Mouse (Mus musculus) hindbrain, postnatal 0 days (tissue): ENCODE measurements around the gene Gatad2a. TPM values are rescaled to one million over a fixed set of nuclear protein-coding genes. Genes with fewer than 3 reads are reported as not detected.
A peak's percentile ranks its signal among the peaks of the same experiment; 100 is the strongest.

Experiments used
- ATAC-seq: fragments of 200-750 bp; cut with Nextera tagmentation; 2 replicates; pipeline ENCODE4 v1.8.0; 2017; ENCODE audit warnings: mild to moderate bottlenecking, moderate TSS enrichment, moderate library complexity
- DNase-seq: peaks from one replicate; pipeline ENCODE4 v3.0.0-alpha.2; 2015; ENCODE audit warnings: low spot score
- H3K27ac ChIP-seq: fragments of 300-500 bp; sonication (generic); 2 replicates; pipeline ENCODE4 v1.5.1; 2014; ENCODE audit warnings: mild to moderate bottlenecking
- H3K27me3 ChIP-seq: fragments of 300-500 bp; sonication (generic); 2 replicates; pipeline ENCODE4 v1.6.1; 2014; ENCODE audit warnings: low read length, mixed read lengths; ENCODE audit not compliant: insufficient read depth
- H3K36me3 ChIP-seq: fragments of 300-500 bp; sonication (generic); 2 replicates; pipeline ENCODE4 v1.6.1; 2014; ENCODE audit warnings: low read length, mixed read lengths; ENCODE audit not compliant: insufficient read depth
- H3K4me1 ChIP-seq: fragments of 300-500 bp; sonication (generic); 2 replicates; pipeline ENCODE4 v1.6.1; 2014; ENCODE audit warnings: antibody characterized with exemption, low read length, mixed read lengths; ENCODE audit not compliant: insufficient read depth
- H3K4me2 ChIP-seq: fragments of 300-500 bp; sonication (generic); 2 replicates; pipeline ENCODE4 v1.6.1; 2014; ENCODE audit warnings: low read depth, mild to moderate bottlenecking, low read length, moderate library complexity, mixed read lengths
- H3K4me3 ChIP-seq: fragments of 300-500 bp; sonication (generic); 2 replicates; pipeline ENCODE4 v1.5.1; 2014; ENCODE audit warnings: low read length
- H3K9ac ChIP-seq: fragments of 300-500 bp; sonication (generic); replicated peaks from 2 replicates; pipeline ENCODE4 v1.6.1; 2014; ENCODE audit warnings: mild to moderate bottlenecking, low read length, moderate library complexity, mixed read lengths
- H3K9me3 ChIP-seq: fragments of 300-500 bp; sonication (generic); 2 replicates; pipeline ENCODE4 v1.6.1; 2016; ENCODE audit warnings: low read length, mixed read lengths
- CTCF ChIP-seq: IDR thresholded peaks from 2 replicates; pipeline ENCODE4 v1.5.1; 2016; ENCODE audit warnings: antibody characterized with exemption, control low read depth, low read depth
- WGBS: fragments of 180-500 bp; shearing (Covaris S2); extraction: QIAGEN DNeasy Blood & Tissue Kit; methylation state at CpG from one replicate; pipeline ENCODE4 v1.1.7; 2014; 5-methylcytosine and 5-hydroxymethylcytosine counted together
- polyA plus RNA-seq: library from polyadenylated mRNA; unstranded; fragments of >200 nt; fragmentation: Nextera tagmentation; extraction: Ambion mirVana; gene quantifications from 2 replicates; pipeline ENCODE4 v1.2.1, GENCODE M21; 2015
- total RNA-seq: library from RNA; depleted of rRNA; stranded (reverse); fragments of >200 nt; gene quantifications from 2 replicates; pipeline ENCODE4 v1.2.3, GENCODE M21; 2014; rRNA removed

Gatad2a gene
- total RNA-seq = 38.4 and 41.9 TPM in 2 replicates
- 23.4 and 23.6 TPM in 2 replicates for polyA plus RNA-seq

GRCm38 (mm10) chr8:69995776-69996588 lies at the start of gene Gatad2a:
Gene Gatad2a, minus strand, starts transcription at chr8:69996384.
- 0 out of 2 replicates have a peak, but pooled peaks cover 4% of the 10 kb centered on the region for H3K4me1 ChIP-seq
- DNase-seq = peak; percentile 99
- H3K4me3 ChIP-seq = peak within 1 kb of the TSS; percentile 91
- H3K9me3 ChIP-seq = no peaks in the 10 kb centered on the region
- H3K9ac ChIP-seq = peak within 1 kb of the TSS; percentile 80
- peak within 1 kb of the TSS; percentile 95 for H3K4me2 ChIP-seq
- peak; percentile 100 for ATAC-seq
- H3K27ac ChIP-seq = peak within 1 kb of the TSS; percentile 86
- H3K36me3 ChIP-seq = no peaks in the 10 kb centered on the region
- WGBS = under 1% methylated on average over 73 of the region's 87 CpGs
- no peaks in the 10 kb centered on the region for H3K27me3 ChIP-seq
- TF ChIP-seq CTCF = peak; percentile 47

- Histone ChIP-seq H3K27me3 (no peaks in the 10 kb centered on the region), H3K9me3 (no peaks in the 10 kb centered on the region), H3K4me3 (peak overlapping the region; percentile 59), H3K4me2 (peak overlapping the region; percentile 74), H3K9ac (0 out of 2 replicates have a peak overlapping the region, but pooled peaks have one; percentile 91), H3K27ac (no peak overlapping the region), H3K4me1 (peaks cover 26% of the 10 kb centered on the region), H3K36me3 (peaks cover 5% of the 10 kb centered on the region; the same call in 1 of the 2 replicates)
- DNase-seq = no peak
- 86% methylated on average over 5 of the region's 5 CpGs for WGBS
- TF ChIP-seq CTCF = no peak
- no peak for ATAC-seq
Measured at GRCm38 (mm10) chr8:70043996-70044395, 47.8 kb upstream of the Gatad2a start.

- peak; percentile 98 for DNase-seq
- under 1% methylated on average over 65 of the region's 65 CpGs for WGBS
- peak within 1 kb of the TSS; percentile 59 for H3K4me3 ChIP-seq
- peak; percentile 98 for ATAC-seq
- no peaks in the 10 kb centered on the region for H3K36me3 ChIP-seq
- H3K9ac ChIP-seq = peak within 1 kb of the TSS; percentile 91
- peak within 1 kb of the TSS; percentile 85 for H3K27ac ChIP-seq
- peak within 1 kb of the TSS; percentile 74 for H3K4me2 ChIP-seq
- H3K4me1 ChIP-seq = peaks cover 26% of the 10 kb centered on the region
- no peak for TF ChIP-seq CTCF
- H3K27me3 ChIP-seq = no peaks in the 10 kb centered on the region
- H3K9me3 ChIP-seq = no peaks in the 10 kb centered on the region
Measured at GRCm38 (mm10) chr8:70042583-70043455, 46.6 kb upstream of the Gatad2a start, which contains the start of the genes Mau2 and Sugp1. Gene Mau2, minus strand, starts transcription at chr8:70042734. Gene Sugp1, plus strand, starts transcription at chr8:70042813.

GRCm38 (mm10) chr8:70041885-70042546 lies 45.8 kb upstream of the Gatad2a start:
- H3K27me3 ChIP-seq = no peaks in the 10 kb centered on the region
- ATAC-seq = peak; percentile 28
- peak; percentile 1 for DNase-seq
- no peaks in the 10 kb centered on the region for H3K9me3 ChIP-seq
- peak overlapping the region; percentile 74 for H3K4me2 ChIP-seq
- H3K9ac ChIP-seq = peak overlapping the region; percentile 91
- peaks cover 26% of the 10 kb centered on the region for H3K4me1 ChIP-seq
- under 1% methylated on average over 47 of the region's 47 CpGs for WGBS
- H3K4me3 ChIP-seq = peak overlapping the region; percentile 59
- TF ChIP-seq CTCF = no peak
- H3K36me3 ChIP-seq = no peaks in the 10 kb centered on the region; the same call in 1 of the 2 replicates
- H3K27ac ChIP-seq = peak overlapping the region; percentile 85

- Histone ChIP-seq H3K27me3 (no peaks in the 10 kb centered on the region), H3K4me1 (peaks cover 19% of the 10 kb centered on the region), H3K36me3 (no peaks in the 10 kb centered on the region; the same call in 1 of the 2 replicates), H3K27ac (no peak overlapping the region), H3K9me3 (no peaks in the 10 kb centered on the region), H3K9ac (no peak overlapping the region), H3K4me2 (no peak overlapping the region), H3K4me3 (no peak overlapping the region)
- DNase-seq (no peak), ATAC-seq (no peak)
- WGBS = 94% methylated on average over 1 of the region's 1 CpGs
- no peak for TF ChIP-seq CTCF
Measured at GRCm38 (mm10) chr8:70037994-70038393, 41.8 kb upstream of the Gatad2a start.

GRCm38 (mm10) chr8:70030255-70030654 lies 34.1 kb upstream of the Gatad2a start:
- Histone ChIP-seq H3K36me3 (peaks cover 53% of the 10 kb centered on the region), H3K4me2 (no peak overlapping the region), H3K27ac (no peak overlapping the region), H3K9me3 (no peaks in the 10 kb centered on the region), H3K27me3 (no peaks in the 10 kb centered on the region), H3K9ac (no peak overlapping the region), H3K4me1 (no peaks in the 10 kb centered on the region), H3K4me3 (no peak overlapping the region)
- whole genome bisulfite sequencing = 86% methylated on average over 1 of the region's 1 CpGs
- TF ChIP-seq CTCF = no peak
- ATAC-seq (no peak), DNase-seq (no peak)
